Mouse (Mus musculus) urinary bladder, postnatal 25 days (tissue): ENCODE measurements around the gene Caln1.

Experiments
- DNase-seq: peaks from one replicate; pipeline ENCODE4 v3.0.0; 2022; ENCODE audit warnings: low spot score

The Caln1 gene

DNA sequence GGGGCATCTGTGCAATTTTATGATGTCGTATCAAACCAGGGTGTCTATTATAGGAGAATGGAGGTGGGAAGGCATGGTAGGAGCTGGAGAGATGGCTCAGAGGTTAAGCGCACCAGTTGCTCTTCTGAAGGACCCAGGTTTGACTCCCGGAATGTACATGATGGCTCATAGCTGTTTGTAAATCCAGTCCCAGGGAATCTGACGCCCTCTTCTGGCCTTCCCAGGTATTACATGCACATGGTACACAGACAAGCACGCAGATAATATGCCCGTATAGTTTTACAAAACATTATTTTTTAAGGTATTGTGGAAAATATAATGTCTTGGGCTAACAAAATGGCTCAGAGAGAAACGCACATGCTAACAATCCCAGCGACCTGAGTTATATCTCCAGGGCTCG, 443.8 kb downstream of the Caln1 start:
- DNase-seq, result no peak

DNA sequence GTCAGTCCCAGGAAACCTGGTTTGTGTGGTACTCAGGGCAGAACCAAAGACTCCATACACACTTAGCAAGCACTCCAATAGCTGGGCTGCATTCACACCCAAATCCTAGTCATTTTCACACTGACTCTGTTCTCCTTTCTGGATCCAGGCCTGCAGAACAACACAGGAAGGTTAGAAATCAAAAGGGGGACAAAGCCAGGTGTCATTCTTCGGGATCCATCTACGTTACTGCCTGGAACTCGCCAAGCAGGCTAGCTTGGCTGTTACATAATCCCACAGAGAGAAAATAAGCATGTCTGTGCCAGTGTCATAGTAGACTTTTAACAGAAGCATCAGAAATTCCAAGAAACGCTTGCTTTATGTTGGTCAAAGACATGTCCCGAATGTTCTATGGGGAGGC, 446.1 kb downstream of the Caln1 start:
- DNase-seq, result no peak

DNA sequence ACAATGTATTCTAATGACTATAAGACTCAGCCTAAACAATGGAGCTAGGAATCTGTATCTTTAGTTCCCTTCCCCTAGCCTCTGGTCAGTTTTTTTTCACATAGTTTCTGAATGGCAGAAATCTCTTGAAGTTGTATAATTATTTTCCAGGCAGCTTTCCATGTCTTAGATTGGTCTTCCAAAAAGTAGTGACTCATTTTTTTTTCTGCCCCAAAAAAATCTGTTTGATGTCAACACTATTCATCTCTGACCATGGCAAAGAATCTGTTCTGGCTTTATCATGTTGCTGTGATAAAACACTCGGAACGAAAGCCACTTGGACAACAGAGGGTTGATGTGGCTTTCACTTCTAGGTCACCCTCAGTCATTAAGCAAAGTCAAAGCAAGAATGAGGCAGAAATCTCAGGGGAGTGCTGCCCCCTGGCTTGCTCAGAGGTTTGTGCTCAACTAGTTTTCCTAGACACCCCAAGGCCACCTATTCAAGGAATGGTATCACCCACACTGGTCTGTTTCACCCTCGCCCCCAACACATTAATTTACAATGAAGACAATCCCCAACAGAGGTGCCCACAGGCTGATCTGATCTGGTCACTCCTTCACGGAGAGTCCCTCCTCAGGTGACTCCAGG, 450.9 kb downstream of the Caln1 start:
- no peak for DNase-seq

DNA sequence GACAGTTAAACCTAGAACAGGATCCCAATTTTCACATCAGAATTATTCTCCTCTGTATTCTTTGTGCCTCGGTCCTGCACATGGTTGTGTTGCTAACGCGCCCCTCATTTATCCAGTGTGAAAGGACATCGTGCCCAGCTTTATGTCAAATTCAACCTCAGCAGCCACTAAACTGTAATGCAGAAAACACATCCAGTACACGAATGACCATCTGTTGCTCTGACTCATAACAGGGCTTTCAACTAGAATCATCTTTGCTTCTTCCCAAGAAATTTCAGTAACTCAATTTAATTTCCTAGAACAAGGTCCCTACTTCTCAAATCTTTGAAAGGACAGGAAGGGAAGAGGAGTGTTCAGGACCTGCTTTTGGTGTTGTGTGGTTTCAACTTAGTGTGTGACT, 451.4 kb downstream of the Caln1 start:
- DNase-seq, result no peak

DNA sequence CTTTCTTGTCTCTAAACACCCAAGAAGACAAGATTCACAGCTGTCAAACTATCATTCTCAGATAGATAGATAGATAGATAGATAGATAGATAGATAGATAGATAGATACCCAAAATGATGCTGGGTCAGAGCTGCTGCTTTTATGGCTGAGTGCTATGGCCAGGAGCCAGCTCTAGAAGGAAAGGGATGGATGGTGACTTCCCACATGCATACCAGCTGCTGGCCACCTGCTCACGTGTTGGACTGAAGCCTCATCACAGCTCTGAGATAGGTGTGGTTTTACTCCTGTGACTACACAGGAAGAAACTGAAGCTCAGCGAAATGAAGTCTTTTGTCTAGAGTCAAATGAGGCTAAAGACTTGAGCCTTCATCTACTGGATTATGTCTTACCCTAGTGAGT, 456.5 kb downstream of the Caln1 start:
- no peak for DNase-seq

DNA sequence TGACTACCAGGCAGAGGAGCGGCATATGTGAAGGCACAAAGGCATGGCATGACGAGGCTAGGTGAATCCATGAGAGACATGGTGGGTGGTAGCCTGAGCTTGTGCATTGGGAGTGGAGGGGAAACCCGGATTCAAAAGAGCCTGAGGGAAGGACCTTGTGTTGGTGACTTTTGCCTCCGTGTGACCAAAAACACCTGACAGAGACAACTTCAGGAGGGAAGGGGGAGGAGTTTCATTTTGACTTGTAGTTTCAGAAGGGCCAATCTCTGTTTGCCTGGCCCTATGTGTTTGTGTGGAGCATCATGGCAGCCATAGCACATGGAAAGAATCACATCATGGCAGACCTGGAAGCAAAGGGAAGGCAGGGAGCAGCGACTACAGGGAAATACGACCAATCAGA, 479.3 kb downstream of the Caln1 start:
- DNase-seq, result no peak

DNA sequence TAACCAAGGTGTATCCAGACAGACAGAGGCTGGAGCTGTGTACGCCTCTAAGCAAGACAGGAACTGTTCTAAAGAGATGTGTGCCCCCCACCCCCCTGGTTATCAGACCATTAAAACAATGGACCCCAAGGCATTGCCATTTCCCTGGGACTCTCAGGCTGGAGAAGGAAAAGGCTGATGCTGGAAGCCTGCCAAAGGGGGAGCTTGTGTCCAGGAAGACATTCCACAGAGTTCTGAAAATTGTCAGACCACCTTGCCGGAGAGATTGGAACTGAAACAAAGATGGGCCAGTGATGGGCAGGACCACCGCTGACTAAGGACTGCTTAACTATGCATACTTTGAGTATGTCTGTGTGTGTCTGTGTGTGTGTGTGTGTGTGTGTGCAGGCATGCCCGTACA, 480.4 kb downstream of the Caln1 start:
- DNase-seq, result no peak

DNA sequence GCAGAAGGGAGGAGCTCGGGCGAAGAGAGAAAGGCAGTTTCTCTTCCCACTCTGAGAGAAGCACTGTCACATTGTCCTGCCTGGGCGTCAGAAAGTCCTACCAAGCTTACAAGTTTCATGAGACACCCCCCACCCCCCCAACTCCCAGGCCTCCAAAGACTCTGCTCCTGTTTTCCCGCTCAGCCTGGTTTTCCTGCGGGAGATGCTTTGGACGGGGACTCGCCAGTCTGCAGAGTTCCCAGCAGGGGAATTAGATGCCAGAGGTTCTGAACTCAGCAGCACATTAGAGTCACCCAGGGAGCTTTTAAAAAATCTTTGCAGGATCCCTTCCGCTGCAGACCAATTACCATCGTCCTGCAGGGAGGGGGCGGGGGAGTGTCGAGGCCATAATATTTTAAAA, 482.9 kb downstream of the Caln1 start:
- no peak for DNase-seq

DNA sequence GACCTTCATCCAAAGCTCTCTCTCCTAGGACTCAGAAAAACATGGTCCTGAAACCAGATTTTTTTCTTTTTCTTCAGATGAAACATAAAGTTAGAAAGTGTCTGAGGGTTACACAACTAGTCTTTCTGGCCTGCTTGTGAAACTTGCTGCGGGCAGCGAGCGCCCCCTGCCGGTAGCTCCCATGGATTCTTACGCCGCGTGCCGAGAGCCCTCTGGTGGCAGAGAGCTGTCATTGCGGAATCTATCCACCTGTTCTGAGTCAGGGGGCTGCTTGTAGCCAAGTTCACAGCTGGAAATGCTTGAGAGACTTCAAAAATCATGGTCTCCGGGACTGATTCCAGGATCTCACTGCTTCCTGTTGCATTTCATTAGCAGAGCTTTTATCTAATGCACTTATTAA, 484.1 kb downstream of the Caln1 start:
- peak; percentile 90 for DNase-seq

DNA sequence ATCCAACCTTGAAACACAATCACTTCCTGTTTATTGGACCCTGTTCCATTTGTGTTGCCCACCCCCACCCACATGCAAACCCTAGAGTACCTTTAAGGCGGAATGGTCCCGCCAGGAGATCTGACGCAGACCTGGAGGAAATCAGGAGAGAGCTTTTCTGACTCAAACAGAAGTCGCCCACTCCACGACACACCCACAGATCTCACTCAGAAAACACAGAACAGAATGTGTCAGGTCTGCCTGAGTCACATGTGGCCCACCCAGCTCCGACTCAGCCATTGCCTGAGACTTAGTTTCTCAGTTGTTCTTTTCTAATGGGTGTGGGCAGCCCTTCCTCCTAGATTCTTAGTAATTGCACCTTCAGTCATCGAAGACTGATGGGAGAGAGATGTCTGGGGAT, 485.2 kb downstream of the Caln1 start:
- DNase-seq, result no peak

DNA sequence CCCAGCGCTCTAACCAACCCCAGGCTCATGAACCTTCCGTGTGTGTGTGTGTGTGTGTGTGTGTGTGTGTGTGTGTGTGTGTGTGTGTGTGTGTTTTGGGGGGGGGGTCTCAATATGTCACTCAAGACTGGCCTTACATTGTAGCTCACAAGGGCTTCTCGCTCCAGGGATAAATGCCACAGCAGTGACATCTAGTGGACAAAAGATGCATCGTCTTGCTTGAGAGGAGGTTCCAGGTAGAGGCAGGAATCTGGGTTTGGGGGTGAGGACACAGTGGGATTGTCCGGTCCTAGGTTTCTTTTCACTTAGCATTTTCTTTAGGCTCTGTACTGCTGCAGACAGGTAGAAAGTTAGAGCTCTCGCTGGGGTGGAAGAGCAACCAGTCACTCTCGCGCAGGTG, 488.9 kb downstream of the Caln1 start:
- peak; percentile 18 for DNase-seq

DNA sequence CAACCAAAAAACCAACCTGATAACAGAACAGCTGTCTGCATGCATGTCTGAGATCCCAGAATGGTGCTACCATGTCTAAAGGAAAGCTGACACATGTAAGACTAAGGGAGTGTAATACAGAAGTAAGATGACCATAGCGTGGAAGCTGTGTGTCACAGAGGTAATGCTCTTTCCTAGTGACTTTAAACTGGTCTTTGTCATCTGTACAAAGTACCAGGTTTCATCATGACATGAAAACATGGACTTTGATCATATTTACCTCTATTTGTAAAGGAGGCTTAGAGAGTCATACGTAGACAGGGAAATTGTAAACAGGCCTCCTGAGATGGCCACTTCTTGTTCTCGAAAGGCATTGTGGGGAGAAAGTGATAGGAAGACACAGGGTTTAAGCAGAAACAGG, 489.5 kb downstream of the Caln1 start:
- no peak for DNase-seq

DNA sequence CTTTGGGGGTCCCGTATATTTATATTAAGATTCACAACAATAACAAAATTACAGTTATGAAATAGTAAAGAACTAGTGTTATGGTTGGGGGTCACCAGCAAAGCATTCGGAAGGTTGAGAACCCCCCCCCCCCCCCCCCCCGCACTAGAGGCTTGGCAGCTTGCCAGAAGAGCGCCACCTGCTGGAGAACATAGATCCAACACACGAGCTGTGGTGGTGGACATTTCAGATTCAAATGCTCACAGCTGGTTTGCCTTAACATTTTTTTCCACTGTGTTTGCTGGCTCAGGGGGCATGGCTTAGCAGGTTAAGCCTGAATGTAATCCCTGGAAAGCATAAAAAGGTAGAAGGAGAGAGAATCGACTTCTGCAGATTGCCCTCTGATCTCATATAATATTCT, 490.5 kb downstream of the Caln1 start:
- DNase-seq, result no peak

DNA sequence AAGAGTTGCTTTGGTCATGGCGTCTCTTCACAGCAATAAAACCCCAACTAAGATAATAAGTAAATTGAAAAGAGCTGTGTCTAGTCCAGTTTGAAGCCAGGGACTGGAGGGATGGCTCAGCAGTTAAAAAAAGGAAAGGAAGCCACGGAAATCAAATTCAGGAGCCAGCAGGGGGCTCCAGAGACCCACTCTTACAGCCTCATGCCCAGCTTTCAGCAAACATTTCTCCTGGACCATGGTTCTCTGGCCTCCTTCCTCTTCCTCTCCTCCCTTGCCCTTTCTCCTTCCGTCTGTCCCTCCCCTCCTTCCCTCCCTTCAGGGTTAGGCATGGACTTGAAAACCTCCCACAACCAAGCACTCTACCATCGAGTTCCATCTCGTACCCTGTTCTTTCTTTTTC, 493.0 kb downstream of the Caln1 start:
- DNase-seq, result peak; percentile 13

DNA sequence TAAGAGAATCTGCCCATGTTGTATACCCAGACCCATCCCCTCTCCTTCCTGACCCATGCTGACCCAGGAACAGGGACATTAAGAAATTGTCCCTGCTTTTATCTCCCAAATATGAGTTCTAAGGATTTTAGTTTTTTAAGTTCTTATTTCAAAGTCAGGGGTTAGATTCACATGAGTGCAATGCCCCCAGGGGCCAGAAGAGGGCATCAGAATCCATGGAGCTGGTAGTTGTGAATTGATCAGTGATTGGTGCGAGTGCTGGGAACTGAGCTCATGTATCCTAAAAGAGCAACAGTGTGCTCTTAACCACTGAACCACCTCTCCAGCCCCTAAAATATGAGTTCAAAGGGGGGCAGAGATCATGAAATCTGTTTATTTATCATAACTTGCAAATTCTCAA, 500.6 kb downstream of the Caln1 start:
- DNase-seq, result no peak

DNA sequence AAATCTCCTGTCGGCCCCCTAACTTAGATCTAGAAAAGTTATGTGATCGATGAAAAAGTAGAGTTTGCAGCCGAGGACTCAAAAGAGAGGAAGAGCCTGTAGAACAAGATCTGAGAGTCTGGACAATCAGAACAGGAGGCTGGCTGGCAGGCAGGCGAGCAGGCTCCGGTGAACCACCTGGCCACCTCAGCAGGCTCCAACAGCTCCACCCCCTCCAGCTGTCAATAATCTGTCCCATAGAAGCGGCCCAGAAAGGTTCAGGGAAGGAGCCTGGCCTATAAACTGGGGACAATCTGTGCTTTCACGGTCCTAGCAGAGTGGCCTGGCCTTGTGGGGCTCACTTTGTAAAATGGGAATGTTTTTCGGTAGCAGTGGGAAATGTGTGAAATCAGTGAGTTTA, 501.8 kb downstream of the Caln1 start:
- DNase-seq, result no peak

DNA sequence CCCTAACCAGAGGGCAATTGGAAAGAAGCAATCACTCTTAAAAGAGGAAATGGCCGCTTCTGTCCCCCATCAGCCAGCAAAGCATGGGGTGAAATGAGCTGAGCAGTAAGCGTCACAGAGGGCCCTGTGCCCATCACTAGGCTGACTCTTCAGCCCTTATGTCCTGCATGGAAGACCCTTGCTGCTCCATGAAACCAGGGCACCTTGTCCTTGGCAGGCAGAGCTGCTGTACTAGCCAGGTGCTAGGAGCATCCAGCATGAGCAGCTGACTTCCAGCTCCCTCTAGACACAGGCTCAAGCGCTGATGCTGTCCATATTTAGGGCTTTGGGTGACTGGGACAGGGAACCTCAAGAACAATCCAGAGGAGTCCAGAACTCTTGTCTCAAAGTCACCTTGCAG, 506.1 kb downstream of the Caln1 start:
- no peak for DNase-seq

DNA sequence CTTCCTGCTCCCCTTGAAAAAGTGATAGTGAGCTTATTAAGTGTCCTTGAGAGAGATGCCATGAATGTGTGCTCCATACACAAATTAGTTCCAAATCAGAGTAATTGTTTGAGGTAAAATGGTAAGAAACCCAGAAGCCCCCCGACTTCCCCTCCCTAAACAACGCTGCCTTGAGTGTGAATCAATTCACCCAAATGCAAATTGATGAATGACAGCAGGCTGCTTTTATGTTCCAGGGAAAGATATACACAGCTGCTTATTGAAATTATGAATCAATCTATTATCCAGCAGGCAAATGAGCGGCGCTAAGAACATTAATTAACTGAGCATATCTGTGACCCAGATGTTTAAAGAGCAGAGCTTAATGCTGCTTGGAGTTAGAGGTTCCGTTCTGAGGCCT, 511.1 kb downstream of the Caln1 start:
- no peak for DNase-seq

DNA sequence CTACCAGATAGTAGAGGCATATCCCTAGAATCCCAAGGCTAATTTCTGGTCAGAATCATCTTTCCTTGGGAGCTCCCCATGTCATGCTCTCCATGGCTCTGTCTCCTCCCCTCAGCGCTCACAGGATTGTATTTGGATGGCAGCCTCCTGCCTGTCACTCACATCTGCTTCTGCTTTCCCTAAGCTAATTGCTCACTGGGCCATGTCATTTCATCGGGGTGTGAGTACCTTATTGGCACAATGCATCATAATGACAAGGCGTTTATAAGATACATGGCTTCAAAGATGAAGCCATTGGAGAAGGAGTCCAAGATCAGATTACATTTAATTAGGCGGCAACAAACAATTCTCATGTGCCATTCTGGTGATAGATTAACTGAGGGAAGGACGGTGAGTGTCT, 522.5 kb downstream of the Caln1 start:
- DNase-seq, result no peak

DNA sequence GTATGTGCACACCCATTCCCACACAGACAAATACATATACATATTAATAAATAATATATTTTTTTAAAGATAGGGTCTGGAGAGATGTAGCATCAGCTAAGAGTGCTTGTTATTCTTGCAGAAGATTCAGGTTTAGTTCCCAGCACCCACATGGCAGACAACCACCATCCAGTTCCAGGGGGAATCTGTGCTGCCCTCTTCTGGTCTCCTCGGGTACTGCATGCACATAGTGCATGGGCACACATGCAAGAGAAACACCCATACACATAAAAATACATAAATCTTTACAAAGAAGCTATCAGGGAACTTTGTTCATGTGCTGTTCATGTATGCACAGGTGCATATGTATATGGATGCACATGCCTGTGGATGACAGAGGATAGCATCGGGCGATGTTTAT, 526.7 kb downstream of the Caln1 start:
- DNase-seq, result no peak
